Mouse (Mus musculus) spleen, adult 2 months (tissue): Measurements from ENCODE around the gene Olfr980.
"Not testable (repeated sequence)": the region's sequence is repeated elsewhere in the genome, so short reads cannot be mapped to it uniquely, and the experiment has no call there.

ENCODE experiments used
- CTCF ChIP-seq: fragments of 200-500 bp; IDR thresholded peaks from 2 replicates; pipeline ENCODE4 v1.5.1; 2011; ENCODE audit warnings: mild to moderate bottlenecking, inconsistent platforms; ENCODE audit not compliant: insufficient read depth, insufficient read length, insufficient replicate concordance; ENCODE audit errors: extremely low read depth
- POLR2A ChIP-seq: fragments of 200-500 bp; IDR thresholded peaks from 2 replicates; pipeline ENCODE4 v1.6.1; 2011; ENCODE audit warnings: low read depth, low read length, inconsistent platforms

GRCm38 (mm10) chr9:39961033-39961432, 48.3 kb downstream of the Olfr980 start, which contains the start of gene Olfr976:
- not testable (repeated sequence) for TF ChIP-seq CTCF, POLR2A
